Mouse (Mus musculus): Measurements from ENCODE around the gene Adamts14. TPM values are rescaled to one million over a fixed set of nuclear protein-coding genes. Genes with fewer than 3 reads are reported as not detected.

Gene Adamts14
- under 1 TPM in 1 of 2 experiments, not detected in 1; 0.55 TPM for total RNA-seq (2023)

GRCm38 (mm10) chr10:61273081-61273843 is at the start of gene Adamts14:
Gene Adamts14 (minus strand): TSS chr10:61273438.

GRCm38 (mm10) chr10:61297477-61297876 is 24.2 kb upstream of the Adamts14 start, which contains the start of gene Prf1:
Gene Prf1 (plus strand): TSS chr10:61297833.

GRCm38 (mm10) chr10:61171654-61172053 is 101.6 kb downstream of the Adamts14 start, which contains the start of gene Tbata:
Gene Tbata (plus strand): TSS chr10:61171954.

GRCm38 (mm10) chr10:61147157-61148040 is 125.8 kb downstream of the Adamts14 start, which contains the start of gene Sgpl1:
Gene Sgpl1 (minus strand): TSS chr10:61147703.

Other genes with a start within 250 kb of the Adamts14 start
- not detected for gene Pcbd1, start 184.1 kb downstream of the Adamts14 start, total RNA-seq (2023)
- 10 to 100 TPM; 89.7 to 93.6 TPM for gene Sgpl1, start 125.7 kb downstream of the Adamts14 start, total RNA-seq (2023)
- gene Tbata, start 101.5 kb downstream of the Adamts14 start, total RNA-seq (2023) = not detected
- gene Prf1, start 24.4 kb upstream of the Adamts14 start, total RNA-seq (2023) = 10 to 100 TPM; 11.8 to 12.6 TPM
- gene Pald1, start 110.1 kb upstream of the Adamts14 start, total RNA-seq (2023) = 1 to 10 TPM; 1.4 to 2.3 TPM
- not detected for gene Nodal, start 144.5 kb upstream of the Adamts14 start, total RNA-seq (2023)
- 100 to 1,000 TPM; 131 to 142 TPM for gene Eif4ebp2, start 179.2 kb upstream of the Adamts14 start, total RNA-seq (2023)
- 10 to 100 TPM; 11.2 to 16.2 TPM for gene Lrrc20, start 202.4 kb upstream of the Adamts14 start, total RNA-seq (2023)